Comparison of ENCODE assay signal across 19 mouse cellular contexts in genomic region chr11:74516112-74516511, GRCm38 (mm10).
DNase-seq lines count a peak whose midpoint lies in the region; TF ChIP-seq lines count a peak whose summit lies in the region.
"Had no signal": no experiment of that assay in that cellular context is flagged by ENCODE, and none has a peak within 500 bp of the region (broad histone marks: within the 10 kb centered on the region; RNA-seq: fewer than 3 reads in every experiment).

No protein-coding gene starts in this region.

- no peaks in the 10 kb centered on the region for H3K36me3 ChIP-seq in midbrain, embryonic 10.5 days
- H3K36me3 ChIP-seq: embryonic facial prominence, embryonic 13.5 days; heart, embryonic 10.5 days; limb, embryonic 12.5 days; liver, embryonic 13.5 days; midbrain, embryonic 12.5 days; stomach, embryonic 15.5 days had no signal

- peaks cover 20% of the 10 kb centered on the region for H3K27me3 ChIP-seq in midbrain, embryonic 10.5 days (ENCODE audit: low read depth, poor library complexity, severe bottlenecking)
- H3K27me3 ChIP-seq: stomach, embryonic 15.5 days had no signal

- TF ChIP-seq CTCF in left cerebral cortex, adult 2 months (IDR thresholded peaks at IDR 0.05), result no peak

- no peak overlapping the region for H3K27ac ChIP-seq in left cerebral cortex, adult 2 months
- no peak overlapping the region for H3K27ac ChIP-seq in midbrain, embryonic 10.5 days (replicated peaks)
- H3K27ac ChIP-seq: embryonic facial prominence, embryonic 13.5 days; limb, embryonic 12.5 days; liver, embryonic 13.5 days; macrophage; midbrain, embryonic 12.5 days; stomach, embryonic 15.5 days had no signal

- peak; percentile 58 for DNase-seq in left cerebral cortex, postnatal 4 days
- no peak for DNase-seq in left cerebral cortex, adult 2 months (ENCODE audit: extremely low spot score in 1 of 2, low spot score in 2 of 2)
- DNase-seq in cerebellum, adult 9-11 months, result peak; percentile 85
- peak; percentile 77 to 89 for DNase-seq in layer of hippocampus, adult 18-20 months (ENCODE audit: low spot score in 2 of 2)
- DNase-seq in layer of hippocampus, postnatal 36 days, result peak; percentile 71 to 74
- no peak for DNase-seq in adrenal gland, adult (ENCODE audit: inconsistent age in 2 of 2, low spot score in 1 of 2)
- no peak for DNase-seq in midbrain, embryonic 10.5 days (ENCODE audit: low spot score)
- no peak for DNase-seq in adrenal gland, adult 2 months
- DNase-seq: kidney, adult 9 months; kidney, postnatal 36 days; liver, embryonic 13.5 days; right cerebral cortex, postnatal 14 days; thymus, adult 2 months had no signal

- no peaks in the 10 kb centered on the region for H3K9me3 ChIP-seq in midbrain, embryonic 10.5 days (replicated peaks)
- H3K9me3 ChIP-seq: embryonic facial prominence, embryonic 13.5 days; heart, embryonic 10.5 days; limb, embryonic 12.5 days; liver, embryonic 13.5 days; midbrain, embryonic 12.5 days; stomach, embryonic 15.5 days had no signal

- no peaks in the 10 kb centered on the region for H3K4me1 ChIP-seq in midbrain, embryonic 10.5 days
- H3K4me1 ChIP-seq: embryonic facial prominence, embryonic 13.5 days; limb, embryonic 12.5 days; liver, embryonic 13.5 days; midbrain, embryonic 12.5 days had no signal

- 93% methylated on average over 5 of the region's 5 CpGs for WGBS in midbrain, embryonic 10.5 days

- no peak overlapping the region for H3K4me3 ChIP-seq in left cerebral cortex, adult 2 months
- no peak overlapping the region for H3K4me3 ChIP-seq in midbrain, embryonic 10.5 days
- H3K4me3 ChIP-seq: embryonic facial prominence, embryonic 13.5 days; heart, embryonic 10.5 days; limb, embryonic 12.5 days; liver, embryonic 13.5 days; midbrain, embryonic 12.5 days; stomach, embryonic 15.5 days had no signal

- intact Hi-C loops in left cerebral cortex, postnatal 4 days (cut with DNase I), result no loop called here
- intact Hi-C loops in left cerebral cortex, adult 2 months (cut with DNase I), result no loop called here

Comparison
In these comparisons a context has a peak if more than half of its experiments do, and no peak if none do; other contexts are left out.
1. DNase-seq: peak in left cerebral cortex, postnatal 4 days (single experiment), cerebellum, adult 9-11 months (single experiment), layer of hippocampus, adult 18-20 months (2 of 2) and layer of hippocampus, postnatal 36 days (2 of 2); none in left cerebral cortex, adult 2 months (0 of 2), adrenal gland, adult (0 of 2), midbrain, embryonic 10.5 days (single experiment) and adrenal gland, adult 2 months (single experiment).